Mouse (Mus musculus) urinary bladder, adult 2 months (tissue): ENCODE results near the gene Olfr1359. TPM values are rescaled to one million over a fixed set of nuclear protein-coding genes. Genes with fewer than 3 reads are reported as not detected.

Source experiments
- polyA plus RNA-seq: library from polyadenylated mRNA; depleted of rRNA; stranded (reverse); fragments of >200 nt; gene quantifications from 2 replicates; pipeline ENCODE4 v1.2.3, GENCODE M21; 2012; rRNA removed

The Olfr1359 gene
- polyA plus RNA-seq, 1 experiment, result not detected

Other genes with a start within 250 kb of the Olfr1359 start
- 69.8 and 74.6 TPM in 2 replicates for gene Zscan26, start 244.4 kb upstream of the Olfr1359 start, polyA plus RNA-seq
- 1.0 and 1.1 TPM in 2 replicates for gene Nkapl, start 229.6 kb upstream of the Olfr1359 start, polyA plus RNA-seq
- gene Zkscan4, start 219.2 kb upstream of the Olfr1359 start, polyA plus RNA-seq, result 3.2 and 3.6 TPM in 2 replicates
- not detected in 2 replicates for gene Gm10065, start 218.7 kb upstream of the Olfr1359 start, polyA plus RNA-seq
- 0.86 and 1.2 TPM in 2 replicates for gene AK157302, start 202.9 kb upstream of the Olfr1359 start, polyA plus RNA-seq
- gene Gm11273, start 196.7 kb upstream of the Olfr1359 start, polyA plus RNA-seq, result 21.2 and 21.6 TPM in 2 replicates
- gene Zkscan8, start 167.0 kb upstream of the Olfr1359 start, polyA plus RNA-seq, result 8.4 and 8.6 TPM in 2 replicates
- gene Olfr1366, start 155.3 kb upstream of the Olfr1359 start, polyA plus RNA-seq, result not detected in 2 replicates
- gene Olfr1535, start 138.2 kb upstream of the Olfr1359 start, polyA plus RNA-seq, result not detected in 2 replicates
- gene Olfr1364, start 116.4 kb upstream of the Olfr1359 start, polyA plus RNA-seq, result not detected in 2 replicates
- gene Olfr1362, start 84.1 kb upstream of the Olfr1359 start, polyA plus RNA-seq, result not detected in 2 replicates
- not detected in 2 replicates for gene Olfr11, start 55.6 kb upstream of the Olfr1359 start, polyA plus RNA-seq
- not detected in 2 replicates for gene Olfr1361, start 34.7 kb upstream of the Olfr1359 start, polyA plus RNA-seq
- gene Olfr1360, start 20.7 kb upstream of the Olfr1359 start, polyA plus RNA-seq, result not detected in 2 replicates
- gene Hist1h2bl, start 18.0 kb downstream of the Olfr1359 start, polyA plus RNA-seq, result 0.91 TPM in 1 of 2 replicates, not detected in the other
- gene Hist1h2ai, start 18.3 kb downstream of the Olfr1359 start, polyA plus RNA-seq, result not detected in 2 replicates
- not detected in 2 replicates for gene Hist1h3h, start 19.5 kb downstream of the Olfr1359 start, polyA plus RNA-seq
- gene Hist1h2bm, start 23.9 kb downstream of the Olfr1359 start, polyA plus RNA-seq, result 0.25 TPM in 1 of 2 replicates, not detected in the other
- gene Hist1h4j, start 37.0 kb downstream of the Olfr1359 start, polyA plus RNA-seq, result 1.2 and 1.7 TPM in 2 replicates
- gene Hist1h4k, start 52.4 kb downstream of the Olfr1359 start, polyA plus RNA-seq, result 1.4 and 1.5 TPM in 2 replicates
- 0.28 TPM in 1 of 2 replicates, not detected in the other for gene Hist1h2ak, start 55.7 kb downstream of the Olfr1359 start, polyA plus RNA-seq
- gene Hist1h2bn, start 56.0 kb downstream of the Olfr1359 start, polyA plus RNA-seq, result 0.96 and 1.9 TPM in 2 replicates
- gene Hist1h1b, start 82.5 kb downstream of the Olfr1359 start, polyA plus RNA-seq, result 0.39 and 0.44 TPM in 2 replicates
- 0.65 and 0.96 TPM in 2 replicates for gene Hist1h3i, start 85.3 kb downstream of the Olfr1359 start, polyA plus RNA-seq
- gene Hist1h2an, start 89.1 kb downstream of the Olfr1359 start, polyA plus RNA-seq, result not detected in 2 replicates
- 0.16 TPM in 1 of 2 replicates, not detected in the other for gene Hist1h2bp, start 89.3 kb downstream of the Olfr1359 start, polyA plus RNA-seq
- gene Hist1h2bq, start 112.1 kb downstream of the Olfr1359 start, polyA plus RNA-seq, result 2.7 TPM in 2 replicates
- not detected in 2 replicates for gene Hist1h2ao, start 112.4 kb downstream of the Olfr1359 start, polyA plus RNA-seq
- not detected in 2 replicates for gene Hist1h4m, start 113.6 kb downstream of the Olfr1359 start, polyA plus RNA-seq
- gene Hist1h4n, start 134.1 kb downstream of the Olfr1359 start, polyA plus RNA-seq, result 3.2 and 5.1 TPM in 2 replicates
- gene Hist1h2ap, start 135.4 kb downstream of the Olfr1359 start, polyA plus RNA-seq, result 0.54 and 1.5 TPM in 2 replicates
- 0.73 and 0.88 TPM in 2 replicates for gene Hist1h2br, start 135.6 kb downstream of the Olfr1359 start, polyA plus RNA-seq
- 1.7 TPM in 2 replicates for gene Zfp184, start 247.0 kb downstream of the Olfr1359 start, polyA plus RNA-seq